Mouse (Mus musculus): ENCODE measurements at regions not wholly inside any gene's neighbourhood (a gene's known extent, or its start where the extent isn't known, plus 50 kb on each side); places are given as distances from the start of the nearest gene placed in this dataset.

DNA sequence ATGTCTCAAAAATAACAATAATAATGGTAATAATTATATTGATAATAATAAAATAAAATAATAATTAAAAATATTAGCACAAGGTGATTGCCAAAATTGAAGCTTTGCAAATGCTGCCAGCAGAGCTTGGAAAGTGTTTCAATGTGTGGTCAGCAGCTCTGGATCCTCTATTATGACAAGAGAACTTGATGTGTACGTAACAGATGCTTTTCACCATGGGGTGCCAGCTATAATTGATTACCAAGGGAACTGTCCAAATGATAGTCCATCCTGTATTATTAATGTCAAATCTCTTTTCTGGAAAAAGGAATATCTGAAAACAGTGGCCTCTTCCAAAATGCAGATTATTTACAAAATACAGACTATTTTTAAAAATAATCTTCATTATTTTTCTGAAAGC, 419.2 kb downstream of the Plk2 start:
- H3K4me3 ChIP-seq (ENCODE audit: insufficient read depth, low read depth, low read length): no peak overlapping the region
- no peak for TF ChIP-seq CTCF (IDR thresholded peaks at IDR 0.05; ENCODE audit: insufficient read depth, low read depth, low read length)
- no peak for TF ChIP-seq POLR2A (IDR thresholded peaks at IDR 0.05; ENCODE audit: insufficient read depth, low read depth, low read length)
- no peak overlapping the region for H3K27ac ChIP-seq (ENCODE audit: insufficient read depth, low read depth, low read length)
- H3K4me1 ChIP-seq (ENCODE audit: control insufficient read depth, insufficient read depth, low read length): no peaks in the 10 kb centered on the region
- 87% methylated on average over 1 of the region's 1 CpGs for WGBS

DNA sequence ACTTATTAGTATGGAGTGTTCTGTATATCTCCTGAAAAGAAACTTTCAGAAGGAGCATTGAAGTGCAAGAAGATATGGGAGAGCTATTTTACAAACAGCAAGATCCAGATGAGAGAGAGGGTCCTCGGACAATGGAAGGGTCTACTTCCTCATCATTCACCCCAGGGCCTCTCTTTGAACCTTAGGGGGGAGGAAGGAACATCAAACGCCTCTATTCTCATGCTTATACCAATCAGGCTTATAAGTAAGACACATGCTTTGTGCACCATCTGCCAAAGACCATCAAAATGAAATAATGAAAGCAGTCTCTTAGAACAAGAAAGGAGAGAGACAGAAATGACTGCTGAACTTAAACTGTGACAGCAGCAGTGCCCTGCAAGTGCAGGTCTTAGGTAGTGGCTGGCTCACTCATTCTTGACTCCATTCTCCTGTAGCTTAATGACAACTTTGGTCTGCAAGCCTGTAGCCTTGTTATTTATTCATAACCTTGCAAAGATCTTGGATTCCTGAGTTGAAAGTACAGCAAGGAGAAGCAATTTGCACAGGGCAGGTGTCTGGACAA, 424.5 kb downstream of the Plk2 start:
- Histone ChIP-seq H3K4me1 (ENCODE audit: control insufficient read depth, insufficient read depth, low read length) (no peaks in the 10 kb centered on the region), H3K27ac (ENCODE audit: insufficient read depth, low read depth, low read length) (no peak overlapping the region), H3K4me3 (ENCODE audit: insufficient read depth, low read depth, low read length) (no peak overlapping the region)
- WGBS: 43% methylated on average over 2 of the region's 2 CpGs
- TF ChIP-seq POLR2A (IDR thresholded peaks at IDR 0.05; ENCODE audit: insufficient read depth, low read depth, low read length) (no peak), CTCF (IDR thresholded peaks at IDR 0.05; ENCODE audit: insufficient read depth, low read depth, low read length) (no peak)

DNA sequence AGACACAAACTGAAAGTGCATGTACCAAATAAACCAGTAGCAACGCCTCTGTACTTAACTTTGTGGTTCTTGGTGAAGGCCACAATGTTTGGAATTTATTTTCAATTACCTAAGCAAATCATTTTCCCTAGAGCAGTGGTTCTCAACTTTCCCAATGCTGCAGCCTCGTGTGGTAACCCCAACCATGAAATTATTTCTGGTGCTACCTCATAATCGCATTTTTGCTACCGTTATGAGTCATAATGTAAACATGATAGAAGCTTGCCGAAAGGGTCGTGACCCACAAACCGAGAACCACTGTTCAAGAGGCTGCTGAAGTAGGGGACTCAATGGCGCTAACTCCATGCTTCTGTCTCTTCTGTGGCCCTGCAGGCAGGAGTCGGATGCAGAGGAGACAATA, 429.9 kb upstream of the Actbl2 start:
- 97% methylated on average over 9 of the region's 9 CpGs for WGBS
- no peak for TF ChIP-seq POLR2A (IDR thresholded peaks at IDR 0.05; ENCODE audit: insufficient read depth, low read depth, low read length)
- no peak for TF ChIP-seq CTCF (IDR thresholded peaks at IDR 0.05; ENCODE audit: insufficient read depth, low read depth, low read length)

DNA sequence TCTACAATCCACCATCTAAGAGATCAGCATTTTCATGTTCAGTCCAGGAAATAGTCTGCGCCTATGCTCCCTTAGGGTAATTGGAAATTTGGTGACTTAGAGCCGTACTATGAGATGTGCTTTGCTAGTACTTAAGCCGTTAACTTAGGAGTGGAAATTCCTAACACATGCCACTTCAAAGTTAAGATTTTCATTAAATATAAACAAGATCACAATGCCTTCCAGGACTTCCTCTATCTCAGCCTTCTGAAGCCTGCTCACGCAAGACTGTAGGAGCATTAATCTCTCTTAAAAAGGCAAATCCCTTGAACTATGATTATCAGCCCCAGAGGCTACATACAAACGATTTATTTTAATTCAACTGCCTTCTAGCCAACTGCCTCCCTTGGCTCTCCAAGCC, 422.4 kb upstream of the Actbl2 start:
- no peak overlapping the region for H3K27ac ChIP-seq (ENCODE audit: insufficient read depth, low read depth, low read length)
- no peaks in the 10 kb centered on the region for H3K4me1 ChIP-seq (ENCODE audit: control insufficient read depth, insufficient read depth, low read length)
- WGBS: 79% methylated on average over 5 of the region's 5 CpGs
- H3K4me3 ChIP-seq (ENCODE audit: insufficient read depth, low read depth, low read length): no peak overlapping the region
- TF ChIP-seq POLR2A (IDR thresholded peaks at IDR 0.05; ENCODE audit: insufficient read depth, low read depth, low read length): no peak
- TF ChIP-seq CTCF (IDR thresholded peaks at IDR 0.05; ENCODE audit: insufficient read depth, low read depth, low read length): no peak

More for the DNA sequence above, 429.9 kb upstream of the Actbl2 start:
- Histone ChIP-seq H3K4me3 (ENCODE audit: insufficient read depth, low read depth, low read length) (no peak overlapping the region), H3K27ac (ENCODE audit: insufficient read depth, low read depth, low read length) (no peak overlapping the region), H3K4me1 (ENCODE audit: control insufficient read depth, insufficient read depth, low read length) (no peaks in the 10 kb centered on the region)

DNA sequence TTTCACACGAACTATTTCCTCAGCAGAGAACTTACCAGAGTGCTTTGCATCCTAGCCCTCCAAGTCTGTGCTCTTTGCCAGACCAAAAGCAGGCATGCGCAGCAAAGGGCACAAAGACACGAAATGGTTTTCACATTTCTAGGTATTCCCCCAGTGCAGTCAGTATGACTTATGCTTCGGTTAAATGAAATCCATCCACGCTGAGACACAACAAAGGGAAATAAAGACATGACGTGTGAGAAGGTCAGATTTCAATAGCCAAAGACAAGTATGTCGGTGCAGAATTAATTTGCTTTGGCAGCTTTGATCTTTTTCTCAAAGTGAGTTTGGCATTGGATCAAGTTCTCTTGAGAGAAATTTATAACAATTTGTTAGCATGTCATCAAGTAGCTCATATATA, 417.9 kb upstream of the Actbl2 start:
- H3K27ac ChIP-seq (ENCODE audit: insufficient read depth, low read depth, low read length): no peak overlapping the region
- H3K4me1 ChIP-seq (ENCODE audit: control insufficient read depth, insufficient read depth, low read length): no peaks in the 10 kb centered on the region
- no peak for TF ChIP-seq CTCF (IDR thresholded peaks at IDR 0.05; ENCODE audit: insufficient read depth, low read depth, low read length)
- no peak for TF ChIP-seq POLR2A (IDR thresholded peaks at IDR 0.05; ENCODE audit: insufficient read depth, low read depth, low read length)
- 82% methylated on average over 7 of the region's 7 CpGs for WGBS
- no peak overlapping the region for H3K4me3 ChIP-seq (ENCODE audit: insufficient read depth, low read depth, low read length)

DNA sequence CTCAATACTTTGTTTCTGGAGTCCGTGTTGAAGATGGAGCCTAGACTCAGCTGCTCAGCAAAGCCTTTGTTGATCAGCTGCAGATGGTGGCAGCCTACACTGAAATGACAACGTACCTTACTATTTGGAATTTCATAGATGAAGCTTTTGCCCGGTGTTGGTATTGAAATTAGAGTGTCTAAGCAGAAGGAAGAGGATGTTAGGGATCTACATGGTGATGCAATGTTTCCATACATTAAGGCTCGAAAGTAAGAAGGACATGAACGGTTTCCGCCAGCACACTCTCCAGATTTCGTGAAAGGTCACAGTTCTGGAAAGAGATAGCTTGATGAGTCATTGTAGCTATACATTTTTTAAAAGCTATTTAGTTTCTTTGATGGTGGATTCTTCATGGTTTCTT, 412.9 kb upstream of the Actbl2 start:
- no peaks in the 10 kb centered on the region for H3K4me1 ChIP-seq (ENCODE audit: control insufficient read depth, insufficient read depth, low read length)
- 87% methylated on average over 7 of the region's 7 CpGs for WGBS
- H3K4me3 ChIP-seq (ENCODE audit: insufficient read depth, low read depth, low read length): no peak overlapping the region
- TF ChIP-seq POLR2A (IDR thresholded peaks at IDR 0.05; ENCODE audit: insufficient read depth, low read depth, low read length): no peak
- TF ChIP-seq CTCF (IDR thresholded peaks at IDR 0.05; ENCODE audit: insufficient read depth, low read depth, low read length): no peak
- H3K27ac ChIP-seq (ENCODE audit: insufficient read depth, low read depth, low read length): no peak overlapping the region

DNA sequence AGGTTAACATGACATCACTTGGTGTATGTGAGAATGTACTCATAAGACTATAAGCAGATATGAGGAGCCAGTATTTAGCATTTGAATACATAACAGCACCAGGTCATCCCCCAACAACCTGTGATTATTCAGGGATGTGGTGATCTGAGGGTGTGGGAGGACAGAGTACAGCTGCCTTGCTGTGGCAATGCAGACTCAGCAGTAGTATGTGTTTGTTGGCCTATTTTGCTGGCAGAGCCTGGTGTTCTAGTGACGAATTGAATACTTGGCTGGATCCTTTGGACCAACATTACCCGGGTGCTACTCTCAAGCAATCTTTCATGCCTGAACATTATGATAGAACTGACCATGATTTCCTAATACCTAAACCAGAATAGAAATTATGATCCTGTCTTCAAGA, 409.1 kb upstream of the Actbl2 start:
- Histone ChIP-seq H3K4me1 (ENCODE audit: control insufficient read depth, insufficient read depth, low read length) (no peaks in the 10 kb centered on the region), H3K27ac (ENCODE audit: insufficient read depth, low read depth, low read length) (no peak overlapping the region), H3K4me3 (ENCODE audit: insufficient read depth, low read depth, low read length) (no peak overlapping the region)
- TF ChIP-seq CTCF (IDR thresholded peaks at IDR 0.05; ENCODE audit: insufficient read depth, low read depth, low read length): no peak
- no peak for TF ChIP-seq POLR2A (IDR thresholded peaks at IDR 0.05; ENCODE audit: insufficient read depth, low read depth, low read length)
- 65% methylated on average over 2 of the region's 2 CpGs for WGBS

DNA sequence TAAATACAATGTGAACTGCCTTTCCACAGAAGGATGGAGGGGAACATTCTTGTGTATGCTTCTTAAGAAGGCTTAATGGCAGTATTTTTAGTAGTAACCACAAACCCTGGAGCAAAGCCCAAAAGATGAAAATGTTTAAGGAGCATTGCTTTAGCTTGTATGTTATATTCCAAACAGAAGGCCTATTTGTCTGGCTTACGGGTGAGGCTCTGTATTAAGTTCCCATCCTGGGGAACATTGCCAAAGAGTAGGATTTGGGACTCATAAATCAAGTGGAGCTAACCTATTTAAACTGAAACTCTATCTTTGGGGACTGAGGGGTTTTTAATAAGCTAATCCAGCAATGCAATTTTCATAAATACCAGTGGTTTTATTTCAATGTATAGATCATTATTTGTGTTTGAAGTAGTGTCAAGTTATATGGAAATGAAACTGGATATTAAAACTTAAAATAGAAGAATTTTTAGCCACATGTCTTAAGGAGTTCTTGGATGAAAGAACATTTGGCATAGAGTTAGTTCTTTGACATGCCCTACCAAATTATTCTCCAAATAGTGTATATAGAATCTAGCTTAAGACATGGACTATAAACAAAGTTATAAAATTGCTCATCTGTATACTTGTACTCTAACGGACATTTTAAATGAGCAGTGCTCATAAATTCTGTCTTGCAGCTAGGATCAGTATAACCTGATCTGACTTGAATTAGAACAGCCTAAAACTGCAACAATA, 401.7 kb upstream of the Actbl2 start:
- Histone ChIP-seq H3K27ac (ENCODE audit: insufficient read depth, low read depth, low read length) (no peak overlapping the region), H3K4me1 (ENCODE audit: control insufficient read depth, insufficient read depth, low read length) (no peaks in the 10 kb centered on the region), H3K4me3 (ENCODE audit: insufficient read depth, low read depth, low read length) (no peak overlapping the region)
- no peak for TF ChIP-seq CTCF (IDR thresholded peaks at IDR 0.05; ENCODE audit: insufficient read depth, low read depth, low read length)
- no peak for TF ChIP-seq POLR2A (IDR thresholded peaks at IDR 0.05; ENCODE audit: insufficient read depth, low read depth, low read length)
- WGBS: 87% methylated on average over 2 of the region's 2 CpGs

DNA sequence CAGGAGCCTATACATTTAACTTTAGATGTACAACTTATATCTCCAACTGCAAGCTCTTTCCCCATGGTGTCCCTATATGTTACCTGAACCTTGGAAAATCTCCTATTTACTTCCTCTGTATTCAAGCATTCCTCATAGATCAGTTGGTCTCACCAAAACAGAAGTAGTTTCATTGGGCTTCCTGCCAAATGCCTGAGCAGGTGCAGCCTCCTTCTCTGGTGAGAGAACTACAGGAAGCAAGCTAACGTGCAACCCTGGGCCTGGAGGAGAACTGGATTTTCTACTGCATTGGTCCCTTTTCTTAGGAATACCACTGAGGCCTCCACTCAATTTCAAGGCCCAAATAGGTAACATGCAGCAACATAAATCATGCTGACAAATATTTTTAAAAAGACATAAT, 400.6 kb upstream of the Actbl2 start:
- no peak overlapping the region for H3K4me3 ChIP-seq (ENCODE audit: insufficient read depth, low read depth, low read length)
- no peak overlapping the region for H3K27ac ChIP-seq (ENCODE audit: insufficient read depth, low read depth, low read length)
- 79% methylated on average over 1 of the region's 1 CpGs for WGBS
- TF ChIP-seq POLR2A (IDR thresholded peaks at IDR 0.05; ENCODE audit: insufficient read depth, low read depth, low read length): no peak
- no peak for TF ChIP-seq CTCF (IDR thresholded peaks at IDR 0.05; ENCODE audit: insufficient read depth, low read depth, low read length)
- no peaks in the 10 kb centered on the region for H3K4me1 ChIP-seq (ENCODE audit: control insufficient read depth, insufficient read depth, low read length)
